Mouse (Mus musculus) megakaryocyte, embryonic 14.5 days (primary cell): Measurements from ENCODE around the gene Znrf1. TPM values are rescaled to one million over a fixed set of nuclear protein-coding genes. Genes with fewer than 3 reads are reported as not detected.

Source experiments
- H3K27me3 ChIP-seq: replicated peaks from 2 replicates; pipeline ENCODE3; 2012; ENCODE audit warnings: inconsistent platforms
- H3K36me3 ChIP-seq: replicated peaks from 2 replicates; pipeline ENCODE3; 2012; ENCODE audit warnings: low read length, inconsistent platforms, mixed read lengths
- H3K4me1 ChIP-seq: 2 replicates; pipeline ENCODE4 v1.6.1; 2012; ENCODE audit warnings: inconsistent platforms
- H3K4me3 ChIP-seq: replicated peaks from 2 replicates; pipeline ENCODE3; 2012; ENCODE audit warnings: moderate library complexity, mild to moderate bottlenecking, inconsistent platforms
- H3K9me3 ChIP-seq: 2 replicates; pipeline ENCODE4 v1.6.1; 2012; ENCODE audit warnings: inconsistent platforms
- FLI1 ChIP-seq: IDR thresholded peaks from 2 replicates; pipeline ENCODE4 v1.6.1; 2012; ENCODE audit warnings: low read length, inconsistent platforms, mixed read lengths
- GATA1 ChIP-seq: IDR thresholded peaks from 3 replicates; pipeline ENCODE4 v1.6.1; 2012; ENCODE audit warnings: mixed read lengths, low read length, inconsistent platforms, borderline replicate concordance
- polyA plus RNA-seq: library from polyadenylated mRNA; stranded (reverse); fragments of >175 nt; gene quantifications from 2 replicates; pipeline ENCODE4 v1.2.3, GENCODE M21; 2012; ENCODE audit warnings: low replicate concordance; ENCODE audit not compliant: insufficient read depth

The Znrf1 gene
- polyA plus RNA-seq, 1 experiment: 36.6 TPM

- Histone ChIP-seq H3K27me3 (no peaks in the 10 kb centered on the region), H3K36me3 (no peaks in the 10 kb centered on the region), H3K4me1 (peaks cover 6% of the 10 kb centered on the region), H3K4me3 (no peak overlapping the region), H3K9me3 (no peaks in the 10 kb centered on the region)
- no peak for TF ChIP-seq GATA1
- no peak for TF ChIP-seq FLI1
Observed at GRCm38 (mm10) chr8:111566326-111566725, 30.4 kb downstream of the Znrf1 start.

DNA sequence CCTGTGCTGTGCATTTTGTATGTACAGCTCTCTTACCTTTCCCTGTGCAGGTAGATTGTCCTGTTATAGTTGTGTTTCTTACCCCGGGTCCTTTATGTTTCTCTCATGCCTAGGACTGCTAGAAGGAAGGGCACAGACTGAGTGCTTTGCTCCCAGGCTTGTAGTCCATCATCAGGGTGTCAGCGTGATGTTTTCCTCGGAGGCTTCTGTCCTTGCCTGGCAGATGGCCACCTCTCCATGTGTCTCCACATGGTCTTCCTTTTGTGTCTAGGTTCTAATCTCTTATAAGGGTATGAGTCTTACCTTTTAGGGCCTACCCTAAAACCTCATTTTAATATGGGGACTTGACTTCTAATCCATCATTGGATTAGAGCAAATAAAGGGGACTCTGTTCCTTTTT is 31.7 kb downstream of the Znrf1 start:
- H3K4me3 ChIP-seq: no peak overlapping the region
- no peak for TF ChIP-seq GATA1
- no peak for TF ChIP-seq FLI1
- no peaks in the 10 kb centered on the region for H3K36me3 ChIP-seq
- H3K9me3 ChIP-seq: no peaks in the 10 kb centered on the region
- H3K27me3 ChIP-seq: no peaks in the 10 kb centered on the region
- H3K4me1 ChIP-seq: peaks cover 6% of the 10 kb centered on the region; the same call in 1 of the 2 replicates

- no peak overlapping the region for H3K4me3 ChIP-seq
- no peak for TF ChIP-seq GATA1
- no peak for TF ChIP-seq FLI1
- no peaks in the 10 kb centered on the region for H3K9me3 ChIP-seq
- H3K27me3 ChIP-seq: no peaks in the 10 kb centered on the region
- peaks cover 6% of the 10 kb centered on the region; the same call in 1 of the 2 replicates for H3K4me1 ChIP-seq
- H3K36me3 ChIP-seq: no peaks in the 10 kb centered on the region
Observed at GRCm38 (mm10) chr8:111568029-111568428, 32.1 kb downstream of the Znrf1 start.

- Histone ChIP-seq H3K36me3 (no peaks in the 10 kb centered on the region), H3K9me3 (no peaks in the 10 kb centered on the region), H3K4me3 (no peak overlapping the region), H3K4me1 (peaks cover 6% of the 10 kb centered on the region; the same call in 1 of the 2 replicates), H3K27me3 (peaks cover 4% of the 10 kb centered on the region)
- TF ChIP-seq FLI1: no peak
- TF ChIP-seq GATA1: no peak
Observed at GRCm38 (mm10) chr8:111569926-111570325, 34.0 kb downstream of the Znrf1 start.

- Histone ChIP-seq H3K9me3 (peaks cover 1% of the 10 kb centered on the region), H3K4me3 (no peak overlapping the region), H3K36me3 (no peaks in the 10 kb centered on the region), H3K4me1 (peaks cover 6% of the 10 kb centered on the region; the same call in 1 of the 2 replicates), H3K27me3 (peaks cover 4% of the 10 kb centered on the region)
- TF ChIP-seq GATA1 (no peak), FLI1 (no peak)
Observed at GRCm38 (mm10) chr8:111570432-111570831, 34.5 kb downstream of the Znrf1 start.

DNA sequence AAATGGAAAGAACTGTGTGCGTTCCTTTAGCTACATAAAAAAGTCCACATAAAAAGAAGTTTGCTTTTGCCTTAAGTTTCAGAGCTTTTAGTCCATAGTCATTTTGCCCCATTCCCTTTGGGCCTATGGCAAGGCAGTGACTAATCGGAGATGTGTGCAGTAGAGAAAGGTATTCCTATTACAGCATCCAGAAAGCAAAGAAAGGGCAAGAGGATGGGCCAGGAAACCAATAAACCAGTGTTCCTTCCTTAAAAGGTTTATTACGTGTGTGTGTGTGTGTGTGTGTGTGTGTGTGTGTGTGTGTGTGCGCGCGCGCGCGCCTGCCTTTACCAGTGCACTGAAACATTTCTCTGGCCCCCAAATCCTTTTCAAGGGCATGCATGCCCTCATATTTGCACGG is 35.8 kb downstream of the Znrf1 start:
- no peaks in the 10 kb centered on the region for H3K36me3 ChIP-seq
- peaks cover 5% of the 10 kb centered on the region for H3K9me3 ChIP-seq
- H3K4me1 ChIP-seq: peaks cover 6% of the 10 kb centered on the region; the same call in 1 of the 2 replicates
- H3K4me3 ChIP-seq: no peak overlapping the region
- H3K27me3 ChIP-seq: peaks cover 11% of the 10 kb centered on the region
- TF ChIP-seq FLI1 (no peak), GATA1 (no peak)

GRCm38 (mm10) chr8:111572431-111572830 is 36.5 kb downstream of the Znrf1 start:
- Histone ChIP-seq H3K27me3 (peaks cover 14% of the 10 kb centered on the region), H3K4me3 (no peak overlapping the region), H3K4me1 (peaks cover 6% of the 10 kb centered on the region; the same call in 1 of the 2 replicates), H3K9me3 (peaks cover 5% of the 10 kb centered on the region), H3K36me3 (no peaks in the 10 kb centered on the region)
- TF ChIP-seq FLI1 (no peak), GATA1 (no peak)

DNA sequence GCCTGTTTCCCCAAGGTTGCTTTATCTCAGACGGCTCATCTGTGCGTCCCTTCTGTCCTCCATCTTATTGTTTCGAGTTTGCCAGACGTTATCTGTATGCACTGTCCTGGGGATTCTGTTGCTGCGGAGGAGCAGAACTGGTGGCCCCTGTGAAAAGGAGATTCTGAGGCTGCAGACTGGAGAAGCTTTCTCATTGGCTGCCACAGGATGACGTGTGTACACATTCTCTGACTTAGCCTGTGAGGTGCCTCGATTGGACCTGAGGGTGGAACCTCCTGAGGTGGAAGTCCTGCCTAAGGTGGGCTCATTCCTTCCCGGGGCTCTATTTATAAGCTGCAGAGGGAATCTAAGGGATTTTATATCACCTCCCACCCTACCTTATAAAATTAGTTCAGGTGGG is 37.7 kb downstream of the Znrf1 start:
- Histone ChIP-seq H3K36me3 (no peaks in the 10 kb centered on the region), H3K9me3 (peaks cover 5% of the 10 kb centered on the region), H3K27me3 (peaks cover 19% of the 10 kb centered on the region), H3K4me1 (no peaks in the 10 kb centered on the region), H3K4me3 (no peak overlapping the region)
- TF ChIP-seq FLI1 (no peak), GATA1 (no peak)

GRCm38 (mm10) chr8:111574016-111574415 is 38.1 kb downstream of the Znrf1 start:
- H3K36me3 ChIP-seq: no peaks in the 10 kb centered on the region
- no peak overlapping the region for H3K4me3 ChIP-seq
- TF ChIP-seq FLI1 (no peak), GATA1 (no peak)
- no peaks in the 10 kb centered on the region for H3K4me1 ChIP-seq
- peaks cover 5% of the 10 kb centered on the region for H3K9me3 ChIP-seq
- peaks cover 21% of the 10 kb centered on the region for H3K27me3 ChIP-seq

- peaks cover 5% of the 10 kb centered on the region for H3K9me3 ChIP-seq
- H3K4me1 ChIP-seq: no peaks in the 10 kb centered on the region
- TF ChIP-seq GATA1 (no peak), FLI1 (no peak)
- peaks cover 28% of the 10 kb centered on the region for H3K27me3 ChIP-seq
- H3K36me3 ChIP-seq: no peaks in the 10 kb centered on the region
- no peak overlapping the region for H3K4me3 ChIP-seq
Observed at GRCm38 (mm10) chr8:111575492-111575891, 39.6 kb downstream of the Znrf1 start.

DNA sequence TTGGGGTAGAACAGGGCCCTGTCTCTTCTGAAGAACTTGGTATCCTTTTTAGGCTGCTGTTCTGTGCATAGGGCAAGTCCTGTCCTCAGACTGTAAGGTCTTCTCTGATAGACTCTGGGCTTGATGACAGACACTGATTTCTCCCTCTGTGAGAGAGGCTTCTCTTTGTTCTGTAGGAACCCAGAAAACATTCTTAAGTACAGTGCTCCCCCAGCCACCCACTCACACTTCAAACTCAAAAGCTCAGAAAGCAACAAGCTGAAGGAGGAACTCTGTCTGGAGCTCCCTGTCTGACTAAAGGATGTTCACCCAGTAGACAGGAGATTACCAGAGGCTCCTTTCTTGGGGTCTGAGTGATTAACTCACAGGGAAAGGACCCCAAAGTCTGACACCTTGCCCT is 40.6 kb downstream of the Znrf1 start:
- no peak overlapping the region for H3K4me3 ChIP-seq
- H3K36me3 ChIP-seq: no peaks in the 10 kb centered on the region
- H3K4me1 ChIP-seq: no peaks in the 10 kb centered on the region
- peaks cover 5% of the 10 kb centered on the region for H3K9me3 ChIP-seq
- no peak for TF ChIP-seq FLI1
- no peak for TF ChIP-seq GATA1
- H3K27me3 ChIP-seq: peaks cover 28% of the 10 kb centered on the region
